Mouse (Mus musculus) neural tube, embryonic 13.5 days (tissue): ENCODE measurements around the gene Lsmem1. TPM values are rescaled to one million over a fixed set of nuclear protein-coding genes. Genes with fewer than 3 reads are reported as not detected.
"Not testable (repeated sequence)": the region's sequence is repeated elsewhere in the genome, so short reads cannot be mapped to it uniquely, and the experiment has no call there.

ENCODE experiments used
- ATAC-seq: fragments of 200-750 bp; cut with Nextera tagmentation; 2 replicates; pipeline ENCODE4 v1.8.0; 2017; ENCODE audit warnings: low read depth, mild to moderate bottlenecking, moderate TSS enrichment, moderate library complexity
- H3K27ac ChIP-seq: fragments of 300-500 bp; sonication (generic); replicated peaks from 2 replicates; pipeline ENCODE4 v1.5.1; 2015; ENCODE audit warnings: moderate library complexity, mild to moderate bottlenecking, inconsistent platforms
- H3K27me3 ChIP-seq: fragments of 300-500 bp; sonication (generic); 2 replicates; pipeline ENCODE4 v1.6.1; 2015; ENCODE audit warnings: mild to moderate bottlenecking, inconsistent platforms
- H3K36me3 ChIP-seq: fragments of 300-500 bp; sonication (generic); 2 replicates; pipeline ENCODE4 v1.6.1; 2015; ENCODE audit warnings: mild to moderate bottlenecking, inconsistent platforms
- H3K4me1 ChIP-seq: fragments of 300-500 bp; sonication (generic); replicated peaks from 2 replicates; pipeline ENCODE4 v1.6.1; 2015; ENCODE audit warnings: inconsistent platforms
- H3K4me2 ChIP-seq: fragments of 300-500 bp; sonication (generic); 2 replicates; pipeline ENCODE4 v1.6.1; 2015; ENCODE audit warnings: inconsistent platforms, mild to moderate bottlenecking, moderate library complexity
- H3K4me3 ChIP-seq: fragments of 300-500 bp; sonication (generic); 2 replicates; pipeline ENCODE4 v1.5.1; 2015; ENCODE audit warnings: mild to moderate bottlenecking, inconsistent platforms
- H3K9ac ChIP-seq: fragments of 300-500 bp; sonication (generic); 2 replicates; pipeline ENCODE4 v1.6.1; 2015; ENCODE audit warnings: moderate library complexity, mild to moderate bottlenecking, inconsistent platforms
- H3K9me3 ChIP-seq: fragments of 300-500 bp; sonication (generic); 2 replicates; pipeline ENCODE4 v1.6.1; 2016; ENCODE audit warnings: inconsistent platforms
- WGBS: fragments of 180-500 bp; shearing (Covaris S2); methylation state at CpG from one replicate; pipeline ENCODE4 v1.1.7; 2015; 5-methylcytosine and 5-hydroxymethylcytosine counted together
- polyA plus RNA-seq: library from polyadenylated mRNA; unstranded; fragments of >200 nt; fragmentation: Nextera tagmentation; extraction: Ambion mirVana; gene quantifications from 2 replicates; pipeline ENCODE4 v1.2.1, GENCODE M21; 2015

Lsmem1 gene
- polyA plus RNA-seq, 1 experiment from 2014 or later, result 0.15 TPM

DNA sequence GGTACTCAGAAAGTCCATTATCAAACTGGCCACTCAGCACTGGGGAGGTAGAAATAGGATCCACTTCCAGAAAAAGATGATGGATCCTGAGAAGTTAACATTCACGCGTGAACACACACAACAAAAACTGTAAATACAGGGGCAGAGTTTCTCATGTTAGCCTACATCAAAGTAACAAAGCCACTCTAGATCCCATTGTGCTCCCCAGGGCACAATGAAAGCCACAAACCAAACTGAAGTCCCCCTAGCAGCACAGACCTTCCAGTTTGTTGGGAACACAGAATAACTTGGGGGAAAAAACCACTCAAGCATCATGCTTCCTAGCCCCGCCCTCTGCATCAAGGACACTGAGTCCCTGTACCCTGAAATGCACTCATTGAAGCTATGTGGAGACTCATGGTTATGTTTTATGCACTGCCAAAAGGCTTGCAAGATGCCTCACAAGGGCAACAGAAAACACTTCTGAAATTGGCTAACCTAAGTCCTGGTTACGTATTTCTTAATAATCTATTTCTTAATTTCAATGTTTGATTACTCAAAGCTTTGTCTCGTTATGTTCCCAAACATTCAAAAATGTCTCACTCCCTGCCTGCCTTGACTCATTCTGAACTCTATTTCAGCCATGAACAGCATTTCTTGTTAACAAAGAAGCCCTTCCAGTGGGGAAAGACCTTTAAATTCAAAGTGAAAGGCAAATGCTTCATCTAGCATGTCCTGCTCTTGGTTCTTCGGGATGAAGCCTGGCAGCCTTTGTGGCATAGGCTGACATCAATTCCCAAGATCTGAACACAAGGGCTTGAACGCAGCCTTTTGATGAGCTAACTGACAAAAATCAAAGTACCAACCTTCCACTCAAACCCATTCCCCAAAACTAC, 3.1 kb upstream of the Lsmem1 start:
- no peak for ATAC-seq
- Histone ChIP-seq H3K9me3 (no peaks in the 10 kb centered on the region), H3K4me3 (no peak overlapping the region), H3K27ac (no peak overlapping the region), H3K9ac (no peak overlapping the region), H3K36me3 (peaks cover 55% of the 10 kb centered on the region), H3K4me2 (no peak overlapping the region), H3K4me1 (no peaks in the 10 kb centered on the region), H3K27me3 (no peaks in the 10 kb centered on the region)
- WGBS, result 88% methylated on average over 7 of the region's 7 CpGs

DNA sequence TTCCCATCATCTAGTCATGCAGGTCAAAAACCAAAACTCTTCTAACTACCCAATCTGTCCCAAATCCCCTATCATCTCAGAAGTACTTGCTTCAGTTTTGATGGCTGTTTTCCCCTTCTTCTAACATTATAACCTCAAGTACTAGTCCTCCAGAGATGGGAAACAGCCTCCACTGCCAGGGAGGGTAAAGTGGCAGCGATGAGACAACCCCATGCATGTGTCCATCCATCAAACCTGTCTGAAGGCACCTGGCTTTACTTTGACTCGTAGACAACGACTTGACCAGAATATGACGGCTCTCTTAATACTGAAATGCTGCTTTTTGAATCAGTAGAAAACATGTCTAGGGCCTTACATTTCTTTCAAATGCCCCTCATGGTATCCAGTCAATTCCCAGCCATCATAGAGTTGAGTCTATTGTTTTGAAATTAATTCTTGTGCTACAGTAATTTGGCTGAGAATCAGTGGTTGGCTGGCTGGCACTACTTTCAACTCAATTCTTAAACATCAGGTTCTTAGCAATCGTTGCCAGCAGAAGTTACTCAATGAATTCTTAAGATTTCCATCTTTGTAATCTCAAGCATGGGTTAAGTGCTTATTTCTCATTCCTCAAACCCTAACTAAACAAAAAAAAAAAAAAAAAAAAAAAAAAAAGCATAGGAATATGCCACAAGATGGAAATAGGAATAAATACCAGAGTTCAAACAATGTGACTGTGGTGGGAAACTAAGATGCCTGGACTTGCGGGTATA, 1.4 kb upstream of the Lsmem1 start:
- H3K27me3 ChIP-seq, result no peaks in the 10 kb centered on the region
- no peak for ATAC-seq
- no peak overlapping the region for H3K9ac ChIP-seq
- 92% methylated on average over 6 of the region's 6 CpGs for WGBS
- H3K4me3 ChIP-seq, result no peak overlapping the region
- no peaks in the 10 kb centered on the region for H3K4me1 ChIP-seq
- H3K4me2 ChIP-seq, result no peak overlapping the region
- H3K9me3 ChIP-seq, result no peaks in the 10 kb centered on the region
- peaks cover 39% of the 10 kb centered on the region for H3K36me3 ChIP-seq
- H3K27ac ChIP-seq, result no peak overlapping the region

DNA sequence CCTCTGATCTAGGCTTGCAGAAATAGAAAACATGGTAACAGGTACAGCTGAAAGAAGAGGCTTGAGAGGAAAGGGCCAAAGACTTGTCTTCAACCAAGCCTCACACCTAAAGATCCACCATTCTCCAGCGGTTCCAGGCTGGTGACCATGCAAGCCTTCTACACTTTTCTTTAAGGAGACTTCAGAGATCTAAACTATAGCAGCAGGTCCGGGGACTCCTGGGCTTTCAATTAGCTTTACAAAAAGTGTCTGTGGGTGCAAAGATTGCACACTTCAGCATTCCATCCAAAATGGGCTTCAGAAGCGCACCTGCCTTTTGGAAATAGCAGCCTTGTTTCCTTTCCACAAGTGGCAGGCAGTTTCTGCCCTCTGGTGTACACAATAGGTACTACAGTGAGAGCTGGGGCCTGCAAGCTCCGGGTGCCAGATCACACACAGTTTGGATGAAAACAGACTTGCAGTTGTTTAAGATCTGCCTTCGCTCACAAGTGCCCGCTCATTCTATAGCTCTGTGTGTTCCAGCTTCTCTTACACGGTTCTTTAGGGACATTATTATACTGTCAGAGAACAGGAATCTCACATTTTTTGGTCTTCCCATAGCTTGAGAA, 609 bp upstream of the Lsmem1 start:
- Histone ChIP-seq H3K9me3 (no peaks in the 10 kb centered on the region), H3K4me1 (no peaks in the 10 kb centered on the region), H3K4me2 (no peak overlapping the region), H3K27ac (no peak overlapping the region), H3K27me3 (no peaks in the 10 kb centered on the region), H3K9ac (no peak overlapping the region), H3K4me3 (no peak overlapping the region), H3K36me3 (peaks cover 32% of the 10 kb centered on the region)
- 52% methylated on average over 7 of the region's 7 CpGs for WGBS
- ATAC-seq, result no peak

DNA sequence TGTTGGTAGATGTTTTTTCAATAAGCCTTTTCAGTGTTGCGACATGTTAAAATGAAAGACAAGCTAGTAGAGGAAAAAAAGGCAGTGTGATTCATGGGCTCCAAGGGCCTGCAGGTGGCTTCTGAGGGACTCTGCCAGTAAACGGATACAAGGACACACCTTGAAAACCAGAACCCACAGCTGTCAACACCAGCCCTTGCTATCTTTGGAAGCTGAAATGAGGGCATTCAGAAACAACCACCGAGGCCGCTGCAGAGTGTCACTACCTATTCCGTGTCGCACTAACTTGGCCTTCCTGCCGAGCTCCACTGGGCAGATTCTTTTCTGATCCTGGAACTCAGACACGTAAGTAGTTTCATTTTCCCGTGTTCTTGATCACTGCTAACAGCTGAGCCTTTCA, 863 bp downstream of the Lsmem1 start:
- no peak overlapping the region for H3K4me2 ChIP-seq
- ATAC-seq, result no peak
- no peak overlapping the region for H3K4me3 ChIP-seq
- H3K9ac ChIP-seq, result no peak overlapping the region
- H3K36me3 ChIP-seq, result peaks cover 17% of the 10 kb centered on the region
- 86% methylated on average over 9 of the region's 9 CpGs for WGBS
- no peak overlapping the region for H3K27ac ChIP-seq
- H3K27me3 ChIP-seq, result no peaks in the 10 kb centered on the region
- no peaks in the 10 kb centered on the region for H3K9me3 ChIP-seq
- no peaks in the 10 kb centered on the region for H3K4me1 ChIP-seq

DNA sequence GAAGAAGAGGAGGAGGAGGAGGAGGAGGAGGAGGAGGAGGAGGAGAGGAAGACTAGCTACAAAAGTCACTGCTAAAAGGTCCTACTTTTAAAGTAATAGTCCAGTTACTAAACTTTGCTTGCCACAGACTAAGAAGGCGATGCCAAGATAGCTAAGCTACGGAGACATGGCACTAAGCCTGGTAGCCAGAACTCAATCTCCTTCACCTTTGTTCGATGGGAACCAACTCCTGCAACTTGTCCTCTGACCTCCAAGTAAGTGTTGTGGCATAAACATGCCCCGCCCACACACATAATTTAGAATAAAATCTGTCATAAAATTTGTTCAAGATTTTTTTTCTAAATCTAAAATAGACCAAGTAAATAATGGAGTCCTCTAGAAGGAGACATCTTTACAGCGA, 1.3 kb downstream of the Lsmem1 start:
- no peak overlapping the region for H3K27ac ChIP-seq
- no peak for ATAC-seq
- 95% methylated on average over 5 of the region's 5 CpGs for WGBS
- no peaks in the 10 kb centered on the region for H3K27me3 ChIP-seq
- H3K4me1 ChIP-seq, result no peaks in the 10 kb centered on the region
- H3K9me3 ChIP-seq, result no peaks in the 10 kb centered on the region
- H3K9ac ChIP-seq, result no peak overlapping the region
- H3K4me2 ChIP-seq, result no peak overlapping the region
- peaks cover 13% of the 10 kb centered on the region for H3K36me3 ChIP-seq
- H3K4me3 ChIP-seq, result no peak overlapping the region

DNA sequence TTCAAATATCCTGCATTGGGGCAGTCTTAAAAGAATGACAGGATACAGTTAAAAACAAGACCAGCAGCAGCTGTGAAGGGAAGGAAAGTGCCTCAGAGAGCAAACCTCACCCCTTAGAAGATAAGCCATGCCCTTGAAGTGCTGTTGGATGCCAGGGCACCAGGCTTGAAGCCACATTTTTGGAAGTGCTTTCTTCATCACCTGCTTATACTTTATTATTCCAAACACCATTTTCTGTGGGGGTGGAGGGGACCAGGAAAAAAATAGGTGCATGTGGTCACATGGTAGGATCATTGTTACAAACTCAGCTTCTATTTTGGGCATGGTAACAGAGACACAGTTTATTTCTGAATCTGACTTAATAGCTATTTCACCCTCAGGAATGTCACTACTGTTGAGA, 1.8 kb downstream of the Lsmem1 start:
- Histone ChIP-seq H3K9me3 (no peaks in the 10 kb centered on the region), H3K27me3 (no peaks in the 10 kb centered on the region), H3K4me1 (no peaks in the 10 kb centered on the region), H3K4me3 (no peak overlapping the region), H3K27ac (no peak overlapping the region), H3K36me3 (peaks cover 9% of the 10 kb centered on the region; the same call in 1 of the 2 replicates), H3K9ac (no peak overlapping the region), H3K4me2 (no peak overlapping the region)
- no peak for ATAC-seq

DNA sequence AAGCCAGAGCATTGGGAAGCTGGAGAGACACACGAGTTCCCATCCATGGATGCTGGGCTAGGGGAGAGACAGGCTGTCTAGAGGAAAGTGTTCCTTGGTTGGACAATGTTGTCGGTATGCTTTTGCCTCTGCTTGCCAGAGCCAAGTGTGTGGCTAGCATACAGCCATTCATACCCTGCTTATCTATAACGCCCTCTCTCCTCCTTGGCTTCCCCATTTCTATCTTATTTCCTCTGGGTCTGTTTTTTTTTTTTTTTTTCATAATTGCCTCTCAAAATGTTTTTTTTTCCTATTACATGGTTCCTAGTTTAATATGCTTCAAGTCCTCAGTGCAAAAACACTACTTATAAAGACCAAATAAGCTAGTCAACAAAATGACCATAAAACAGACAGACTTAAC, 13.8 kb downstream of the Lsmem1 start:
- 93% methylated on average over 3 of the region's 3 CpGs for whole genome bisulfite sequencing
- Histone ChIP-seq H3K4me2 (no peak overlapping the region), H3K9ac (no peak overlapping the region), H3K9me3 (no peaks in the 10 kb centered on the region), H3K4me3 (no peak overlapping the region), H3K27ac (no peak overlapping the region), H3K27me3 (no peaks in the 10 kb centered on the region), H3K4me1 (no peaks in the 10 kb centered on the region), H3K36me3 (no peaks in the 10 kb centered on the region)
- ATAC-seq, result no peak

GRCm38 (mm10) chr12:40177089-40177488, 22.2 kb downstream of the Lsmem1 start:
- WGBS, result 67% methylated on average over 6 of the region's 6 CpGs
- no peak for ATAC-seq
- H3K27ac ChIP-seq, result no peak overlapping the region

GRCm38 (mm10) chr12:40176158-40176557, 23.1 kb downstream of the Lsmem1 start:
- ATAC-seq, result no peak
- no peak overlapping the region for H3K27ac ChIP-seq
- 81% methylated on average over 2 of the region's 2 CpGs for WGBS

More at GRCm38 (mm10) chr12:40177089-40177488, 22.2 kb downstream of the Lsmem1 start:
- no peak overlapping the region for H3K4me2 ChIP-seq
- H3K9me3 ChIP-seq, result no peaks in the 10 kb centered on the region
- no peak overlapping the region for H3K9ac ChIP-seq
- H3K36me3 ChIP-seq, result no peaks in the 10 kb centered on the region
- no peaks in the 10 kb centered on the region for H3K4me1 ChIP-seq
- no peaks in the 10 kb centered on the region for H3K27me3 ChIP-seq
- no peak overlapping the region for H3K4me3 ChIP-seq

DNA sequence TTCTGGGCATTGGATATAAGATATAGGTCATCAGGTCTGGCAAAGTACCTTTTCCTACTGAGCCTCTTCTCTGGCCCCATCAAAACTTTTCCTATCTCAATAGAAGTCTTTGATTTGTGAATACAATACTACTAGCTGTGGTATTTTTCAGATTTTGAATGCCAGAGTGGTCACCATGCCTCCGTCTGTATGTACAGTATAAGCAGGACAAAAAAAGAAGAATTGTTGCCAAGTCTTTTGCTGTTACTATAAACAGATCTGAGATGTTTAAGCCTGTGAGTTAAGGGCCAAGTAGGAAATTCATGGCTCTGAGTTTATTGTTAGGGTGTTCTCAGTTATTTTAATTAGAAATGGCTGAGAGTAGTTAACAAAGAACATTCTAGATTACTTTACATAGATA, 24.1 kb downstream of the Lsmem1 start:
- not testable (repeated sequence) for H3K4me3 ChIP-seq, H3K4me2 ChIP-seq, H3K36me3 ChIP-seq, H3K9ac ChIP-seq, H3K4me1 ChIP-seq, H3K27me3 ChIP-seq, ATAC-seq, H3K9me3 ChIP-seq, H3K27ac ChIP-seq
- WGBS, result 68% methylated on average over 1 of the region's 1 CpGs

More at GRCm38 (mm10) chr12:40176158-40176557, 23.1 kb downstream of the Lsmem1 start:
- Histone ChIP-seq H3K27me3 (no peaks in the 10 kb centered on the region), H3K4me1 (no peaks in the 10 kb centered on the region), H3K36me3 (no peaks in the 10 kb centered on the region), H3K9ac (no peak overlapping the region), H3K9me3 (no peaks in the 10 kb centered on the region), H3K4me2 (no peak overlapping the region), H3K4me3 (no peak overlapping the region)

DNA sequence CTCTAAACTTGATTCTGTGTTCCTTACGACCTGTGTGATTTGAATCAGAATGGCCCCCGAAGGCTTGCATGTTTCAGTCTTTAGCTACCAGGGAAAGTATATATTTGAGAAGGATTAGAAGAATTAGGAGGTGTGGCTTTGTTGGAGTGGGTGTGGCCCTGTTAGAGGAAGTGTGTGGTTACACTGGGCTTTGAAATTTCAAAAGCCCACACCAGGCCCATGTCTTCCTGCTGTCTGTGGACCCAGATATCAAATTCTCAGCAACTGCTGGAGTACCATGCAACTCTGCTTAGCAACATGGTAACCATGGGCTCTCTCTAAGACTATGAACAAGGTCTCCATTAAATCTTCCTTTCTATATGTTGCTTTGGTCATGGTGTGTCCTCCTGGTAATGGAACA, 27.7 kb downstream of the Lsmem1 start:
- Histone ChIP-seq H3K4me1 (no peaks in the 10 kb centered on the region), H3K9me3 (no peaks in the 10 kb centered on the region), H3K9ac (no peak overlapping the region), H3K4me2 (no peak overlapping the region), H3K4me3 (no peak overlapping the region), H3K27me3 (no peaks in the 10 kb centered on the region), H3K36me3 (no peaks in the 10 kb centered on the region), H3K27ac (no peak overlapping the region)
- no peak for ATAC-seq
- 87% methylated on average over 2 of the region's 2 CpGs for WGBS

GRCm38 (mm10) chr12:40169675-40170074, 29.6 kb downstream of the Lsmem1 start:
- ATAC-seq, result no peak
- no peaks in the 10 kb centered on the region for H3K36me3 ChIP-seq
- H3K27me3 ChIP-seq, result no peaks in the 10 kb centered on the region
- WGBS, result 98% methylated on average over 1 of the region's 1 CpGs
- no peak overlapping the region for H3K9ac ChIP-seq
- no peak overlapping the region for H3K27ac ChIP-seq
- H3K9me3 ChIP-seq, result no peaks in the 10 kb centered on the region
- no peaks in the 10 kb centered on the region for H3K4me1 ChIP-seq
- H3K4me2 ChIP-seq, result no peak overlapping the region
- H3K4me3 ChIP-seq, result no peak overlapping the region
